Mouse (Mus musculus) midbrain, embryonic 13.5 days (tissue): Measurements from ENCODE around the gene Aggf1. TPM values are rescaled to one million over a fixed set of nuclear protein-coding genes. Genes with fewer than 3 reads are reported as not detected.

ENCODE experiments used
- ATAC-seq: fragments of 200-750 bp; cut with Nextera tagmentation; 2 replicates; pipeline ENCODE4 v1.8.0; 2017; ENCODE audit warnings: mild to moderate bottlenecking, moderate TSS enrichment, moderate library complexity
- H3K27ac ChIP-seq: fragments of 300-500 bp; sonication (generic); 2 replicates; pipeline ENCODE4 v1.5.1; 2015; ENCODE audit warnings: inconsistent platforms, mild to moderate bottlenecking, moderate library complexity
- H3K27me3 ChIP-seq: fragments of 300-500 bp; sonication (generic); 2 replicates; pipeline ENCODE4 v1.6.1; 2015; ENCODE audit warnings: mild to moderate bottlenecking, inconsistent platforms
- H3K36me3 ChIP-seq: fragments of 300-500 bp; sonication (generic); 2 replicates; pipeline ENCODE4 v1.6.1; 2015; ENCODE audit warnings: mild to moderate bottlenecking, inconsistent platforms
- H3K4me1 ChIP-seq: fragments of 300-500 bp; sonication (generic); replicated peaks from 2 replicates; pipeline ENCODE4 v1.6.1; 2015; ENCODE audit warnings: inconsistent platforms
- H3K4me2 ChIP-seq: fragments of 300-500 bp; sonication (generic); replicated peaks from 2 replicates; pipeline ENCODE4 v1.6.1; 2015; ENCODE audit warnings: moderate library complexity, mild to moderate bottlenecking, inconsistent platforms
- H3K4me3 ChIP-seq: fragments of 300-500 bp; sonication (generic); replicated peaks from 2 replicates; pipeline ENCODE4 v1.5.1; 2015; ENCODE audit warnings: mild to moderate bottlenecking, inconsistent platforms
- H3K9ac ChIP-seq: fragments of 300-500 bp; sonication (generic); replicated peaks from 2 replicates; pipeline ENCODE4 v1.6.1; 2015; ENCODE audit warnings: mild to moderate bottlenecking, inconsistent platforms
- H3K9me3 ChIP-seq: fragments of 300-500 bp; sonication (generic); 2 replicates; pipeline ENCODE4 v1.6.1; 2016; ENCODE audit warnings: mild to moderate bottlenecking, inconsistent platforms
- WGBS: fragments of 180-500 bp; shearing (Covaris S2); methylation state at CpG from one replicate; pipeline ENCODE4 v1.1.7; 2015; 5-methylcytosine and 5-hydroxymethylcytosine counted together
- polyA plus RNA-seq: library from polyadenylated mRNA; unstranded; fragments of >200 nt; fragmentation: Nextera tagmentation; extraction: Ambion mirVana; gene quantifications from 2 replicates; pipeline ENCODE4 v1.2.1, GENCODE M21; 2015

The Aggf1 gene
- polyA plus RNA-seq, 1 experiment from 2014 or later: 45.1 TPM

DNA sequence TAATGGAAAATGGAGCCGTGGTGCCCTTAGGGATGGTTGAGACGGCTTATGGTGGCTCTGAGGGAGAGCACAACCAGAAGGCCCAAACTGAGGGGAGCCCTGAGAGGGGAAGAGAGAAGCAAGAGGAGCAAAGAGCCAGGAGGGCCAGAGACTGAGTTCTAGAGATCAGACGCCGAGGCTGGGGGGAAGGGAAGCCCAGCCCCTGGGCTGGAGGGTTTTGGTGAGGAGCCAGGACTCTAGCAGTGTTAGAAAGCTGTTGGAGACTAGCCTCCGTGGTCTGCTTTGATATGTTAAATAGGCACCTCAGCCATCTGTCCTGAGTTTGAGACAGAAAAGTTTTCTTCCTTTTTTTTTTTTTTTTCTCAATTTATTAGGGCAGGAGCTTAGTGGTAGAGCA lies 47.8 kb downstream of the Aggf1 start:
- peak; percentile 46 for ATAC-seq

GRCm38 (mm10) chr13:95326611-95327344 lies 48.4 kb downstream of the Aggf1 start:
- peak overlapping the region; percentile 76 for H3K4me3 ChIP-seq
- peak overlapping the region; percentile 75 for H3K4me2 ChIP-seq
- H3K27ac ChIP-seq: peak overlapping the region; percentile 93
- no peaks in the 10 kb centered on the region for H3K36me3 ChIP-seq
- 7% methylated on average over 21 of the region's 21 CpGs for WGBS
- H3K27me3 ChIP-seq: no peaks in the 10 kb centered on the region
- H3K9me3 ChIP-seq: no peaks in the 10 kb centered on the region
- peaks cover 34% of the 10 kb centered on the region for H3K4me1 ChIP-seq
- ATAC-seq: no peak; the same call in 1 of the 2 replicates
- peak overlapping the region; percentile 96 for H3K9ac ChIP-seq

More for the DNA sequence above, 47.8 kb downstream of the Aggf1 start:
- H3K4me2 ChIP-seq: peak overlapping the region; percentile 75
- H3K27ac ChIP-seq: peak overlapping the region; percentile 93
- H3K4me3 ChIP-seq: peak overlapping the region; percentile 76
- peak overlapping the region; percentile 96 for H3K9ac ChIP-seq
- no peaks in the 10 kb centered on the region for H3K9me3 ChIP-seq
- peaks cover 34% of the 10 kb centered on the region for H3K4me1 ChIP-seq
- WGBS: 3% methylated on average over 5 of the region's 5 CpGs
- no peaks in the 10 kb centered on the region for H3K36me3 ChIP-seq
- no peaks in the 10 kb centered on the region for H3K27me3 ChIP-seq

DNA sequence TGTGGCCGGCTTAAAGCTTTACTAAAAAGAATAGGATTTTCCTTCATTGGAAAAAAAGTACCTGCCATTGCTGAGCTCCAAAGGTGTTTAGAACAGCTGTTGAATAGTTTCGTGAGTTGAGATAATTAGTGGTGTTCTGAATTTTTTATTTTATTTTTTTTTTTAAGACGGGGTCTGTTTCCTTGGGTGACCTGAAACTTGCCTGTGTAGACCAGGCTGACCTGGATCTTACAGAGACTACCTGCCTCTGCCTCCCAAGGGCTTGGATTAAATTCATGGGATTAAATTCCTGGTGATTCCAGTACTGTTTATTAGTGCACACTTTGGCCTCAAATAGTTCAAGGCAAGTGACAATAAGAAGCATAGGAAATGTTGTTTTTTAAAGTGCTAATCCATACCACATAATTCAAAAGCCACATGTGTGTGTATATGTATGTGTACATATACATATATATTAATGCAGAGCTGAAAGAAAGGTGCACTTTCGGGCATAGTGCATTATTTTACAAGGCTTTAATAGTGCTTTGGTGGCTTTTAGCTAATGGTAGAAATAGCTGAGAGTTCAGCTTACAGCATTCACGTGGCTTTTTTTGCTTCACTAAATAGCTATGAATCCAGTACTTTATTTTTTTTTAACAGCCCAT lies 49.1 kb downstream of the Aggf1 start:
- H3K9me3 ChIP-seq: no peaks in the 10 kb centered on the region
- H3K4me1 ChIP-seq: peaks cover 34% of the 10 kb centered on the region
- H3K9ac ChIP-seq: peak overlapping the region; percentile 96
- H3K4me3 ChIP-seq: peak overlapping the region; percentile 76
- H3K36me3 ChIP-seq: no peaks in the 10 kb centered on the region
- H3K4me2 ChIP-seq: peak overlapping the region; percentile 75
- ATAC-seq: no peak
- WGBS: 10% methylated on average over 5 of the region's 5 CpGs
- peak overlapping the region; percentile 93 for H3K27ac ChIP-seq
- no peaks in the 10 kb centered on the region for H3K27me3 ChIP-seq

DNA sequence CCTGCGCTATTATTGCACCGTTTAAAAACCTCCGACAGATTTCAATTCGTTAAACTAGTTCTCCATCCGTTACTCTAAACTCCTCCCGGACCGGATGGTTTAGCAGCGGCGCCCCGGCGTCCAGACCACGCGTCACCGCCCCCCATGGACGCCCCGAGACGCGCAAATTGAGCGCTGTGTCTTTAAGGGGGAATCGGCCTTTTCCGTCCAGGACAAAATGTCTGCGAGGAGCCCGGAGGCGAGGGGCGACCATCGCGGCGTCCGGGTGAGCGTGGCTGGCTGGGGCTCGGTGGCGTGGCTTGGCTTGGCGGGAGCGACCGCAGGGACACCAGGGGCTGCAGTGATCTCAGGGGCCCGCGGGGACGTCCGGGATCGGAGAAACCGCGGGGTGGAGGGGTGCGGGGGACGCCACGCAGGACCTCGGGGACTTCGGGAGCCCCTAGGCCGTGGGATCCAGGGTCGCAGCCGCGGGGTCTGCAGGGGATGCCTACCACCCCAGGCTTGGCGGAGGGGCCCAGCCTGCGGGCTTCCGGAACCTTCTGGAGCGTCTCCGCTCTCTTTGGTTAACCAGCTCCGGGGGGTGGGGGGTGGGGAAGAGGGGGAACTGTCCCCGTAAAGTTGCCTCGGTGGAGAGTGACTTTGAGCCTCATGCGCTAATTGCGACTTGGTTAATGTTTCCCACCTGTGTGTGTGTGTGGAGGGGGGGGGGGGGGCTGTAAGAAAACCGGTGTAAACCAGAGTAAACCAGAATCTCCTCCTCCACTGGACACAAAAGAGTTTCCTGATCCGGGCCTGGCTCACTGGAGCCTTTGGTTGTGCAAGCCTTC lies 49.9 kb downstream of the Aggf1 start:
- H3K9me3 ChIP-seq: no peaks in the 10 kb centered on the region
- peak; percentile 66 for ATAC-seq
- WGBS: under 1% methylated on average over 63 of the region's 63 CpGs
- no peaks in the 10 kb centered on the region for H3K36me3 ChIP-seq
- H3K27me3 ChIP-seq: no peaks in the 10 kb centered on the region
- H3K9ac ChIP-seq: peak overlapping the region; percentile 96
- peaks cover 34% of the 10 kb centered on the region for H3K4me1 ChIP-seq
- H3K4me3 ChIP-seq: peak overlapping the region; percentile 76
- peak overlapping the region; percentile 93 for H3K27ac ChIP-seq
- H3K4me2 ChIP-seq: peak overlapping the region; percentile 75

DNA sequence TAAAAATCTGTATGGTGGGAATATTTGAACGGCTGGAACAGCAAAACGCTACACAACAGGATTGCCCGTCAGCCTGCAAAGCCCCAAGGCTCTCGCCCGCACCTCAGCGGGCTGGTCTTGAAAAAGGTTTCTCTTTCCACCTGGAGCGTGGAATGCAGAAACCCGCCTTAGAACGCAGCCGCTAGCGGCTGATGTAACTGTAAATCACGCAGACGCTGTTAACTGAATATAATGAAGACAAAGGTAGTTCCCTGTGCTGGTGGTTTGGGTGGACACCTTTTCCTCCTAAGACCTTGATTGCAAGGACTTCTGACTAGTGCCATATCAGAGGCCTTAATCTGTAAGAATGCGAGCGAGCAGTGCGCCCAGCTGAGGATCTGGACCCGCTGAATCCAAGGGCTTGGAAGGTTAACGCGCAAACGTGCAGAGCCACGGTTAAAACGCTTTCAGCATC lies 50.5 kb downstream of the Aggf1 start:
- Histone ChIP-seq H3K27me3 (no peaks in the 10 kb centered on the region), H3K9ac (peak overlapping the region; percentile 96), H3K36me3 (no peaks in the 10 kb centered on the region), H3K9me3 (no peaks in the 10 kb centered on the region), H3K4me2 (peak overlapping the region; percentile 75), H3K4me1 (peaks cover 34% of the 10 kb centered on the region), H3K27ac (peak overlapping the region; percentile 93), H3K4me3 (peak overlapping the region; percentile 76)
- peak; percentile 55 for ATAC-seq
- under 1% methylated on average over 22 of the region's 22 CpGs for WGBS

DNA sequence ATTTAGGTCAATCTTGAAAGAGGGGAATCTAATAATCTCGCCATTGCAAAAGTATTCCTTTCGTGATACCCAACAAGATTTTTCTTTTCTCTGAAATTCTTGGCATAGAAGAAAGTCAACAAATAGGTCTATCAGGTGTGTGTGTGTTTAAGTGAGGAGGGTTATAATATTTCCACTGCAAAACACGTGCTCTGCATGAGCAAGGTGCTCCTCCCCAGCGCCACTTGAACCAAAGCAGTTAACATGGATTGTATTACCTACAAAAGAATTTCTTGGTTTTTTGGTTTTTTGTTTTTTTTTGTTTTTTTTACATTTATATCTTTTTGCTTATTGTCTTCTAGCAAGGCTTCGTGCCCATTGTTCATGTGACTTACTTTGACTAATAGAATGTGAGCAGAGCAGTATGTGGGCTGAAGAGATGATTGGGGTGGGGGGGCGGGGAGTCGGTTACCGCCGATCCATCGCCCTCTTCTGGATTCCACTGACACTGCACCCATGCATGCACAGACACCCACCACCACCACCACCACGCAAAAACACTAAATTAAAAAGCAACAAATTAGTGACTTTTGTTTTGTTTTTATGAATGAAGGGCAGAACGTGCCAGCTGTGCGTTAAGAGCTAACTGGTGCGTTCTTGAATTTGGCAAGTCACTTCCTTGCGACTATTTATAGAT lies 51.1 kb downstream of the Aggf1 start:
- Histone ChIP-seq H3K27me3 (no peaks in the 10 kb centered on the region), H3K36me3 (no peaks in the 10 kb centered on the region), H3K4me1 (peaks cover 32% of the 10 kb centered on the region), H3K4me3 (peak overlapping the region; percentile 76), H3K4me2 (peak overlapping the region; percentile 75), H3K9me3 (no peaks in the 10 kb centered on the region), H3K9ac (peak overlapping the region; percentile 96), H3K27ac (peak overlapping the region; percentile 93)
- 24% methylated on average over 15 of the region's 15 CpGs for WGBS
- peak; percentile 57 for ATAC-seq

GRCm38 (mm10) chr13:95323400-95323799 lies 51.8 kb downstream of the Aggf1 start, which contains the start of gene Zbed3:
TSS of gene Zbed3 (plus strand) at chr13:95323612.
- Histone ChIP-seq H3K9me3 (no peaks in the 10 kb centered on the region), H3K4me1 (peaks cover 25% of the 10 kb centered on the region), H3K4me2 (peak within 1 kb of the TSS; percentile 75), H3K4me3 (peak within 1 kb of the TSS; percentile 76), H3K27me3 (no peaks in the 10 kb centered on the region), H3K9ac (peak within 1 kb of the TSS; percentile 96), H3K36me3 (no peaks in the 10 kb centered on the region), H3K27ac (peak within 1 kb of the TSS; percentile 93)
- WGBS: 92% methylated on average over 6 of the region's 6 CpGs
- ATAC-seq: no peak

GRCm38 (mm10) chr13:95320451-95320850 lies 54.7 kb downstream of the Aggf1 start:
- H3K27ac ChIP-seq: no peak overlapping the region
- no peak overlapping the region for H3K4me3 ChIP-seq
- no peak overlapping the region for H3K9ac ChIP-seq
- no peaks in the 10 kb centered on the region for H3K9me3 ChIP-seq
- ATAC-seq: no peak
- no peaks in the 10 kb centered on the region for H3K36me3 ChIP-seq
- H3K27me3 ChIP-seq: no peaks in the 10 kb centered on the region
- 67% methylated on average over 4 of the region's 4 CpGs for WGBS
- H3K4me2 ChIP-seq: no peak overlapping the region
- no peaks in the 10 kb centered on the region for H3K4me1 ChIP-seq

- 79% methylated on average over 6 of the region's 6 CpGs for WGBS
Measured at GRCm38 (mm10) chr13:95319153-95319552, 56.0 kb downstream of the Aggf1 start.

DNA sequence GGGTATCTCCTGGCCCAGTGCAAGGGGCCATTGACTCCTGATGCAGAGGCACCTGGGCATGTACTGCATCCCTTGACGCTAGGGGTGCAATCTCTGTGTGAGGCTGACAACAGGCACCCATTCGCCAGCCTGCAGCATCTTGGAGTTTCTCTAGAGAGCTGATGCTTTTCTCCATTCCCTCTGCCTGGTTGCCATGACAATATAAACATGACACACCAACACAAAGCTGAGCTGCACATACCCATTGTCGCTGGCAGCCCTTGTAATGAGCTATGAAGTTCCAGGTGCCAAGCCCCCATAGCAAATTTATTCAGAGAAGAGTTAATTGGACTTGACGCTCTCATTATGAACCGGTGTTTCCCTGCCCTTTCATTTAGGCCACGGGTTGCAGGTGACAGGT lies 63.1 kb downstream of the Aggf1 start:
- no peak overlapping the region for H3K9ac ChIP-seq
- no peaks in the 10 kb centered on the region for H3K27me3 ChIP-seq
- H3K4me2 ChIP-seq: no peak overlapping the region
- 57% methylated on average over 6 of the region's 6 CpGs for WGBS
- H3K9me3 ChIP-seq: no peaks in the 10 kb centered on the region
- H3K4me1 ChIP-seq: peaks cover 4% of the 10 kb centered on the region; the same call in 1 of the 2 replicates
- no peak overlapping the region for H3K4me3 ChIP-seq
- no peak overlapping the region for H3K27ac ChIP-seq
- no peak for ATAC-seq
- H3K36me3 ChIP-seq: no peaks in the 10 kb centered on the region

More at GRCm38 (mm10) chr13:95319153-95319552, 56.0 kb downstream of the Aggf1 start:
- no peak overlapping the region for H3K4me3 ChIP-seq
- ATAC-seq: no peak
- no peaks in the 10 kb centered on the region for H3K36me3 ChIP-seq
- no peaks in the 10 kb centered on the region for H3K27me3 ChIP-seq
- no peak overlapping the region for H3K4me2 ChIP-seq
- no peaks in the 10 kb centered on the region for H3K4me1 ChIP-seq
- H3K9ac ChIP-seq: no peak overlapping the region
- no peak overlapping the region for H3K27ac ChIP-seq
- H3K9me3 ChIP-seq: no peaks in the 10 kb centered on the region

GRCm38 (mm10) chr13:95307100-95307655 lies 68.0 kb downstream of the Aggf1 start:
- ATAC-seq: no peak
- no peak overlapping the region for H3K9ac ChIP-seq
- H3K9me3 ChIP-seq: no peaks in the 10 kb centered on the region
- H3K36me3 ChIP-seq: no peaks in the 10 kb centered on the region
- no peaks in the 10 kb centered on the region for H3K27me3 ChIP-seq
- no peak overlapping the region for H3K4me2 ChIP-seq
- WGBS: 80% methylated on average over 8 of the region's 8 CpGs
- H3K4me3 ChIP-seq: no peak overlapping the region
- H3K4me1 ChIP-seq: peaks cover 4% of the 10 kb centered on the region; the same call in 1 of the 2 replicates
- no peak overlapping the region for H3K27ac ChIP-seq
